Mouse (Mus musculus) thymus, adult 2 months (tissue): Measurements from ENCODE around the gene Ifng.

Experiments used
- CTCF ChIP-seq: fragments of 200-500 bp; IDR thresholded peaks from 2 replicates; pipeline ENCODE4 v1.5.1; 2012; ENCODE audit warnings: mild to moderate bottlenecking, control low read depth, low read length, moderate library complexity, borderline replicate concordance; ENCODE audit not compliant: control insufficient read depth, poor library complexity, insufficient read depth; ENCODE audit errors: extremely low read depth
- POLR2A ChIP-seq: fragments of 200-500 bp; IDR thresholded peaks from 2 replicates; pipeline ENCODE4 v1.6.1; 2012; ENCODE audit warnings: mild to moderate bottlenecking, low read length, control low read depth, moderate library complexity; ENCODE audit not compliant: control insufficient read depth, poor library complexity, insufficient read depth; ENCODE audit errors: extremely low read depth

DNA sequence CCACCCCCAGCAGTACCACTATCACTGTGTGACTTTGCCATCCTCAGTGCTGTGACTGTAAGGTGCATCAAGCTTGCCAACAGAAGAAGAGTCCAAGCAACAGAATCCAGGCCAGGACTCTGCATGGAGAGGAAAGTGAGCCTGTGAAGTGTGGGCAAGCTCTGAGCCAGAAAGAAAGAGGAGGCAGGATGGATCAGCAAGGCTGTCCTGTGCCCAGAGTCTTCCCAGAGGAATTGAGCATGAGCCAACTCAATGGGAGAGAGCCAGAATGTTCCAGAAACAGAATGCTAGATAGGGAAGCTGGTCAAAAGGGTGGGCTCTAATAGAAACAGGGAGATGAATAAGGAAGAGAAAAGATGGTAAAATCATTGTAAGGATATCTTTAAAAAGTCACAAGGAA is 19.9 kb upstream of the Ifng start:
- TF ChIP-seq CTCF: no peak
- no peak for TF ChIP-seq POLR2A
